Mouse (Mus musculus): Measurements from ENCODE around the gene Sptb. TPM values are rescaled to one million over a fixed set of nuclear protein-coding genes. Genes with fewer than 3 reads are reported as not detected.

The Sptb gene
- polyA plus RNA-seq, 1 experiment, result 0.42 TPM

GRCm38 (mm10) chr12:76608997-76609565 lies 101.3 kb downstream of the Sptb start:
- TF ChIP-seq CEBPB (IDR thresholded peaks at IDR 0.05; ENCODE audit: insufficient read depth, poor library complexity, severe bottlenecking) (no peak), POLR2A (IDR thresholded peaks at IDR 0.05; ENCODE audit: insufficient read length, low read depth) (no peak), MYOG (IDR thresholded peaks at IDR 0.05; ENCODE audit: control insufficient read depth in 1 of 3, insufficient read depth in 1 of 3, insufficient read length in 2 of 3, low read depth in 2 of 3) (no peak), POLR2AphosphoS2 (IDR thresholded peaks at IDR 0.05; ENCODE audit: insufficient read length, low read depth) (no peak)
- peaks cover 43% of the 10 kb centered on the region for H3K27me3 ChIP-seq (ENCODE audit: control insufficient read depth, insufficient read depth, insufficient read length)
- no peak overlapping the region for H3K4me2 ChIP-seq (ENCODE audit: low read depth)
- no peak overlapping the region for H3K4me3 ChIP-seq
- no peak overlapping the region for H3ac ChIP-seq (ENCODE audit: control insufficient read depth, insufficient read length)
- H3K79me2 ChIP-seq (ENCODE audit: control insufficient read depth, insufficient read depth), result no peaks in the 10 kb centered on the region
- H3K36me3 ChIP-seq (ENCODE audit: control insufficient read depth, insufficient read depth), result no peaks in the 10 kb centered on the region

GRCm38 (mm10) chr12:76608241-76608640 lies 102.1 kb downstream of the Sptb start:
- no peaks in the 10 kb centered on the region for H3K36me3 ChIP-seq (ENCODE audit: control insufficient read depth, insufficient read depth)
- H3K4me3 ChIP-seq, result no peak overlapping the region
- H3ac ChIP-seq (ENCODE audit: control insufficient read depth, insufficient read length), result no peak overlapping the region
- H3K4me2 ChIP-seq (ENCODE audit: low read depth), result no peak overlapping the region
- TF ChIP-seq USF1 (IDR thresholded peaks at IDR 0.05; ENCODE audit: low read depth) (no peak), MYOD1 (IDR thresholded peaks at IDR 0.05; ENCODE audit: control insufficient read depth in 1 of 3, insufficient read length in 2 of 3, low read depth in 2 of 3) (peak in 2 of 3 experiments; percentile 36 to 41), MYOG (IDR thresholded peaks at IDR 0.05; ENCODE audit: control insufficient read depth in 1 of 3, insufficient read depth in 1 of 3, insufficient read length in 2 of 3, low read depth in 2 of 3) (peak in 1 of 3 experiments; percentile 9)
- no peaks in the 10 kb centered on the region for H3K79me2 ChIP-seq (ENCODE audit: control insufficient read depth, insufficient read depth)
- H3K27me3 ChIP-seq (ENCODE audit: control insufficient read depth, insufficient read depth, insufficient read length), result peaks cover 43% of the 10 kb centered on the region

- H3K79me2 ChIP-seq (ENCODE audit: control insufficient read depth, insufficient read depth), result no peaks in the 10 kb centered on the region
- peaks cover 44% of the 10 kb centered on the region for H3K27me3 ChIP-seq (ENCODE audit: control insufficient read depth, insufficient read depth, insufficient read length)
- no peaks in the 10 kb centered on the region for H3K36me3 ChIP-seq (ENCODE audit: control insufficient read depth, insufficient read depth)
- TF ChIP-seq MYOD1 (IDR thresholded peaks at IDR 0.05; ENCODE audit: control insufficient read depth in 1 of 3, insufficient read length in 2 of 3, low read depth in 2 of 3) (no peak), USF1 (IDR thresholded peaks at IDR 0.05; ENCODE audit: low read depth) (no peak), POLR2A (IDR thresholded peaks at IDR 0.05; ENCODE audit: insufficient read length, low read depth) (no peak), REST (IDR thresholded peaks at IDR 0.05; ENCODE audit: insufficient read depth, insufficient read length) (no peak), TCF3 (IDR thresholded peaks at IDR 0.05; ENCODE audit: insufficient read length, low read depth) (no peak), MYOG (IDR thresholded peaks at IDR 0.05; ENCODE audit: control insufficient read depth in 1 of 3, insufficient read depth in 1 of 3, insufficient read length in 2 of 3, low read depth in 2 of 3) (no peak), TCF12 (IDR thresholded peaks at IDR 0.05; ENCODE audit: insufficient read depth, poor library complexity, severe bottlenecking) (no peak), MAX (IDR thresholded peaks at IDR 0.05; ENCODE audit: low read depth) (no peak), SRF (IDR thresholded peaks at IDR 0.05; ENCODE audit: control insufficient read depth, insufficient read length, low read depth) (no peak), POLR2AphosphoS2 (IDR thresholded peaks at IDR 0.05; ENCODE audit: insufficient read length, low read depth) (no peak), CEBPB (IDR thresholded peaks at IDR 0.05; ENCODE audit: insufficient read depth, poor library complexity, severe bottlenecking) (no peak), E2F4 (IDR thresholded peaks at IDR 0.05; ENCODE audit: insufficient read depth) (no peak)
- H3K4me3 ChIP-seq, result no peak overlapping the region
- H3K4me2 ChIP-seq (ENCODE audit: low read depth), result no peak overlapping the region
- no peak overlapping the region for H3ac ChIP-seq (ENCODE audit: control insufficient read depth, insufficient read length)
Observed at GRCm38 (mm10) chr12:76605837-76606236, 104.5 kb downstream of the Sptb start.

GRCm38 (mm10) chr12:76604546-76604945 lies 105.8 kb downstream of the Sptb start:
- TF ChIP-seq SRF (IDR thresholded peaks at IDR 0.05; ENCODE audit: control insufficient read depth, insufficient read length, low read depth) (no peak), POLR2AphosphoS2 (IDR thresholded peaks at IDR 0.05; ENCODE audit: insufficient read length, low read depth) (no peak), MAX (IDR thresholded peaks at IDR 0.05; ENCODE audit: low read depth) (no peak)
- Histone ChIP-seq H3K4me2 (ENCODE audit: low read depth) (no peak overlapping the region), H3K27me3 (ENCODE audit: control insufficient read depth, insufficient read depth, insufficient read length) (peaks cover 34% of the 10 kb centered on the region), H3K79me2 (ENCODE audit: control insufficient read depth, insufficient read depth) (no peaks in the 10 kb centered on the region), H3K4me3 (no peak overlapping the region), H3K36me3 (ENCODE audit: control insufficient read depth, insufficient read depth) (no peaks in the 10 kb centered on the region), H3ac (ENCODE audit: control insufficient read depth, insufficient read length) (no peak overlapping the region)

GRCm38 (mm10) chr12:76603779-76604178 lies 106.6 kb downstream of the Sptb start:
- Histone ChIP-seq H3K36me3 (ENCODE audit: control insufficient read depth, insufficient read depth) (no peaks in the 10 kb centered on the region), H3K4me2 (ENCODE audit: low read depth) (no peak overlapping the region), H3ac (ENCODE audit: control insufficient read depth, insufficient read length) (no peak overlapping the region), H3K27me3 (ENCODE audit: control insufficient read depth, insufficient read depth, insufficient read length) (peaks cover 29% of the 10 kb centered on the region), H3K79me2 (ENCODE audit: control insufficient read depth, insufficient read depth) (no peaks in the 10 kb centered on the region), H3K4me3 (no peak overlapping the region)
- peak; percentile 44 for TF ChIP-seq USF1 (IDR thresholded peaks at IDR 0.05; ENCODE audit: low read depth)
- no peak for TF ChIP-seq CEBPB (IDR thresholded peaks at IDR 0.05; ENCODE audit: insufficient read depth, poor library complexity, severe bottlenecking)
